ENCODE assay signal across 9 mouse cellular contexts in the genomic region with DNA sequence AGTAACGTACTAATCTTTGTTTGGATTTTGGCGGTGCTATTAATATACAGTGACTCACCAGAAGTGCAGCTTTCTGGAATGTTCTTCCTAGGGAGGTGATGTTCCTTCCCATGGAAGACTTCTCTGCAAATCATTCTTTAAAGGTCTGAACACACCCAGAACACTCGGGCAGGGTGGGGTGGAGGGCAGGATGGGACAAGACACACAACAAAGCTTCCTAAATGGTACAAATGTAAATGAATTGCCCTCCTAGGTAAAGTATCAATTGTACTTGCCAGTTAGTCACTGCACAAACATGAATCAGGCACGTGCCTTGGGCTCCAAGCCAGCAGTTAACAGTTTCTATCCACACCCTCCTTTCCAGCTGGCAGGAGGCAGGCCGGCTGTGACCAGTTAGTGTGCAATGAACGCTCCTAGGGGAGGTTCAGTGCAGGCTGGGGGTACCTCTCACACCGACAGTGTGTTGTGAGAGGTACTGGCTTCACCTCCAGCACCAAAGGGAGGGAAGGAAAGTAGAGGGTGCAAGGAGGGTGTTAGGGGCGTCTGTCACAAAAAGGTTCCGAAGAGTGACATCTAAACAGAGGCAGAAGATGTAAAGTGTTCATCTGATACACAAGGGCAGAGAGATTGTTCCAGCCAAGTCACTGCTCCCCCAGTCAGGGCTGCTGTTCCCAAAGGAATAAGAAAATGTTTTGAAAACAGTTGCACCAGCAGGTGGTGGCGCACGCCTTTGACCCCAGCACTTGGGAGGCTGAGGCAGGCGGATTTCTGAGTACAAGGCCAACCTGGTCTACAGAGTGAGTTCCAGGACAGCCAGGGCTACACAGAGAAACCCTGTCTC. TPM values are rescaled to one million over a fixed set of nuclear protein-coding genes. Genes with fewer than 3 reads are reported as not detected.
A peak's percentile ranks its signal among the peaks of the same experiment; 100 is the strongest.
DNase-seq lines count a peak whose midpoint lies in the region; ATAC-seq and TF ChIP-seq lines count a peak whose summit lies in the region.
"Had no signal": no experiment of that assay in that cellular context is flagged by ENCODE, and none has a peak within 500 bp of the region (broad histone marks: within the 10 kb centered on the region; RNA-seq: fewer than 3 reads in every experiment).

No protein-coding gene starts in this region.

- ATAC-seq in kidney, embryonic 15.5 days (replicated peaks; ENCODE audit: low FRiP score), result peak; percentile 64; the same call in 1 of the 2 replicates
- ATAC-seq in midbrain, embryonic 13.5 days, result no peak

- TF ChIP-seq EP300 in heart, adult 2 months (IDR thresholded peaks at IDR 0.05; ENCODE audit: insufficient read depth, low read depth, low read length), result 0 out of 2 replicates have a peak, but pooled peaks have one; percentile 21

- TF ChIP-seq CTCF in heart, adult 2 months (IDR thresholded peaks at IDR 0.05), result no peak

- no peak overlapping the region for H3K4me2 ChIP-seq in kidney, embryonic 15.5 days
- no peak overlapping the region for H3K4me2 ChIP-seq in midbrain, embryonic 13.5 days (replicated peaks)

- TF ChIP-seq POLR2A in heart, adult 2 months (IDR thresholded peaks at IDR 0.05; ENCODE audit: insufficient read depth, low read depth, low read length), result no peak

- H3K36me3 ChIP-seq in heart, adult 2 months (ENCODE audit: control insufficient read depth, insufficient read depth, low read length), result peaks cover 8% of the 10 kb centered on the region; the same call in 1 of the 2 replicates
- H3K36me3 ChIP-seq in kidney, embryonic 15.5 days, result peaks cover 60% of the 10 kb centered on the region
- peaks cover 63% of the 10 kb centered on the region for H3K36me3 ChIP-seq in midbrain, embryonic 13.5 days

- H3K79me2 ChIP-seq in heart, adult 2 months (replicated peaks; ENCODE audit: control insufficient read depth, insufficient read depth, low read length), result no peaks in the 10 kb centered on the region

- intact Hi-C loops in heart, adult 2 months (cut with DNase I), result no loop called here

- no peak overlapping the region for H3K4me3 ChIP-seq in heart, adult 2 months
- no peak overlapping the region for H3K4me3 ChIP-seq in kidney, embryonic 15.5 days (replicated peaks)
- no peak overlapping the region for H3K4me3 ChIP-seq in midbrain, embryonic 13.5 days (replicated peaks)

- peaks cover 7% of the 10 kb centered on the region for H3K4me1 ChIP-seq in heart, adult 2 months (ENCODE audit: control insufficient read depth, insufficient read depth, low read length)
- H3K4me1 ChIP-seq in kidney, embryonic 15.5 days, result peaks cover 5% of the 10 kb centered on the region; the same call in 1 of the 2 replicates
- 0 out of 2 replicates have a peak, but pooled peaks cover 3% of the 10 kb centered on the region for H3K4me1 ChIP-seq in midbrain, embryonic 13.5 days (replicated peaks)

- H3K9ac ChIP-seq in heart, adult 2 months (ENCODE audit: low read depth, low read length), result peak overlapping the region; percentile 0; the same call in 1 of the 2 replicates
- no peak overlapping the region for H3K9ac ChIP-seq in kidney, embryonic 15.5 days
- H3K9ac ChIP-seq in midbrain, embryonic 13.5 days (replicated peaks), result no peak overlapping the region

- H3K9me3 ChIP-seq in kidney, embryonic 15.5 days (replicated peaks), result no peaks in the 10 kb centered on the region
- no peaks in the 10 kb centered on the region for H3K9me3 ChIP-seq in midbrain, embryonic 13.5 days

- H3K27ac ChIP-seq in heart, adult 2 months, result peak overlapping the region; percentile 63
- peak overlapping the region; percentile 51; the same call in 1 of the 2 replicates for H3K27ac ChIP-seq in kidney, embryonic 15.5 days
- H3K27ac ChIP-seq in midbrain, embryonic 13.5 days, result no peak overlapping the region

- H3K27me3 ChIP-seq in heart, adult 2 months (ENCODE audit: control insufficient read depth, insufficient read depth, low read length), result no peaks in the 10 kb centered on the region
- H3K27me3 ChIP-seq in kidney, embryonic 15.5 days, result no peaks in the 10 kb centered on the region
- no peaks in the 10 kb centered on the region for H3K27me3 ChIP-seq in midbrain, embryonic 13.5 days

- WGBS in heart, adult 2 months, result 36% methylated on average over 12 of the region's 12 CpGs
- WGBS in kidney, embryonic 15.5 days, result 68% methylated on average over 12 of the region's 12 CpGs
- 77% methylated on average over 12 of the region's 12 CpGs for WGBS in midbrain, embryonic 13.5 days

- DNase-seq in gastrocnemius, postnatal 10 days, result peak; percentile 27
- no peak for DNase-seq in gastrocnemius, postnatal 25 days
- DNase-seq in R1 (ENCODE audit: low read depth, low spot score), result peak; percentile 89
- peak; percentile 66 to 78 for DNase-seq in heart, adult 2 months
- peak; percentile 89 for DNase-seq in lung, postnatal 36 days
- DNase-seq in urinary bladder, adult 2 months (ENCODE audit: low spot score), result peak; percentile 61

RNA-seq across cellular contexts. Expression of a gene that starts 5.7 kb away (rescaled TPM):
- not detected for total RNA-seq in gastrocnemius, postnatal 10 days (2021)
- total RNA-seq in gastrocnemius, postnatal 25 days (2021), result not detected
- total RNA-seq in heart, adult 2 months (2021), result not detected
- polyA plus RNA-seq in heart, adult 2 months (2012; rRNA removed), result 0.12 TPM in 1 of 2 replicates, not detected in the other
- 0.27 TPM in 1 of 2 replicates, not detected in the other for polyA plus RNA-seq in kidney, embryonic 15.5 days (2015; fragmentation: Nextera tagmentation; extraction: Ambion mirVana)
- polyA plus RNA-seq in urinary bladder, adult 2 months (2012; rRNA removed), result not detected in 2 replicates
- polyA plus RNA-seq in midbrain, embryonic 13.5 days (2015; fragmentation: Nextera tagmentation; extraction: Ambion mirVana), result 0.28 and 0.39 TPM in 2 replicates
- total RNA-seq: layer of hippocampus, adult 8-10 months had no signal

RNA-seq across cellular contexts. Expression of a gene that starts 14.4 kb away (rescaled TPM):
- total RNA-seq in gastrocnemius, postnatal 10 days (2021), result 10 to 100 TPM; 63.8 to 80.1 TPM
- total RNA-seq in gastrocnemius, postnatal 25 days (2021), result 10 to 100 TPM; 48.5 to 51.3 TPM
- 100 to 1,000 TPM; 186 to 228 TPM for total RNA-seq in heart, adult 2 months (2021)
- 47.5 and 99.5 TPM in 2 replicates for polyA plus RNA-seq in heart, adult 2 months (2012; rRNA removed)
- 994 and 1,027 TPM in 2 replicates for polyA plus RNA-seq in kidney, embryonic 15.5 days (2015; fragmentation: Nextera tagmentation; extraction: Ambion mirVana)
- polyA plus RNA-seq in urinary bladder, adult 2 months (2012; rRNA removed), result 104 and 117 TPM in 2 replicates
- polyA plus RNA-seq in midbrain, embryonic 13.5 days (2015; fragmentation: Nextera tagmentation; extraction: Ambion mirVana), result 1,494 and 1,520 TPM in 2 replicates

RNA-seq across cellular contexts. Expression of a gene that starts 49.6 kb away (rescaled TPM):
- total RNA-seq in gastrocnemius, postnatal 10 days (2021), result 10 to 100 TPM; 20.5 TPM
- 10 to 100 TPM; 15.4 to 17.4 TPM for total RNA-seq in gastrocnemius, postnatal 25 days (2021)
- total RNA-seq in heart, adult 2 months (2021), result 10 to 100 TPM; 28.6 to 30.9 TPM
- polyA plus RNA-seq in heart, adult 2 months (2012; rRNA removed), result 14.5 and 20.1 TPM in 2 replicates
- 23.8 and 24.4 TPM in 2 replicates for polyA plus RNA-seq in kidney, embryonic 15.5 days (2015; fragmentation: Nextera tagmentation; extraction: Ambion mirVana)
- 26.5 and 31.2 TPM in 2 replicates for polyA plus RNA-seq in urinary bladder, adult 2 months (2012; rRNA removed)
- polyA plus RNA-seq in midbrain, embryonic 13.5 days (2015; fragmentation: Nextera tagmentation; extraction: Ambion mirVana), result 28.3 and 29.9 TPM in 2 replicates
